Mouse (Mus musculus) small intestine, adult 2 months (tissue): ENCODE results near the gene Copz1.

Source experiments
- CTCF ChIP-seq: fragments of 200-500 bp; IDR thresholded peaks from 2 replicates; pipeline ENCODE4 v1.5.1; 2012; ENCODE audit warnings: low read depth, mild to moderate bottlenecking, control low read depth, inconsistent platforms, low read length, moderate library complexity, mixed read lengths; ENCODE audit not compliant: insufficient replicate concordance, insufficient read length; ENCODE audit errors: extremely low read depth
- POLR2A ChIP-seq: fragments of 200-500 bp; IDR thresholded peaks from 2 replicates; pipeline ENCODE4 v1.6.1; 2012; ENCODE audit warnings: low read depth, mild to moderate bottlenecking, control low read depth, inconsistent platforms, low read length, moderate library complexity

DNA sequence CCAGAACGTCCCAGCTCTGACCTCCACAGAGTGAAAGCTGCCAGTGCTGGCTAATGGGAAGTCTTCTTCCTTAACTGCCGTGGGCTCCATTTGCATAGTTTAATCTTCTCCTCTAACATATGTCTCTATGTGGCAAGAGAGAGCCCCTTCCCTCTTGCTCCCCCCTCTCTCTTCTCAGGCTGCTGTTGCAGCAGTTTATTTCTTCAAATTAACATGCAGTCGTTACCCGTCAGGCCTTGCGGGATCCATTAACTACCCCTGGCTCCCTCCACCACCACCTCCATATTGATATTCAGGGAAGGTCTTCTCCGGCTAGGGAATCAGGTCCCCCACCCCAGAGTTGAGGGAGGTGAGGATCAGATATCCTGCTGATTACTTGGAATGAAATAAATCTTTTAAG, 24.8 kb downstream of the Copz1 start:
- TF ChIP-seq POLR2A (no peak), CTCF (no peak)
